Mouse (Mus musculus): ENCODE results near the gene Kcnh2.

Kcnh2 gene

GRCm38 (mm10) chr5:24374666-24375328 lies 23.4 kb upstream of the Kcnh2 start:
- DNase-seq, result no peak

GRCm38 (mm10) chr5:24374216-24374615 lies 22.8 kb upstream of the Kcnh2 start:
- no peak for DNase-seq

GRCm38 (mm10) chr5:24373807-24374206 lies 22.4 kb upstream of the Kcnh2 start:
- DNase-seq, result no peak

- no peak for DNase-seq
Measured at GRCm38 (mm10) chr5:24369767-24370166, 18.4 kb upstream of the Kcnh2 start.

- no peak for DNase-seq
Measured at GRCm38 (mm10) chr5:24366426-24366825, 15.0 kb upstream of the Kcnh2 start.

- DNase-seq, result no peak
Measured at GRCm38 (mm10) chr5:24365528-24365927, 14.1 kb upstream of the Kcnh2 start.

- DNase-seq, result no peak
Measured at GRCm38 (mm10) chr5:24364963-24365362, 13.6 kb upstream of the Kcnh2 start.

- DNase-seq, result no peak
Measured at GRCm38 (mm10) chr5:24364508-24364907, 13.1 kb upstream of the Kcnh2 start, which contains the start of gene Nos3. TSS of gene Nos3 (plus strand) at chr5:24364810.

- DNase-seq, result no peak
Measured at GRCm38 (mm10) chr5:24364061-24364460, 12.7 kb upstream of the Kcnh2 start.

GRCm38 (mm10) chr5:24363467-24363866 lies 12.1 kb upstream of the Kcnh2 start:
- no peak for DNase-seq

- peak; percentile 77 for DNase-seq
Measured at GRCm38 (mm10) chr5:24360792-24361454, 9.5 kb upstream of the Kcnh2 start.

GRCm38 (mm10) chr5:24357461-24357860 lies 6.1 kb upstream of the Kcnh2 start:
- no peak for DNase-seq

- DNase-seq, result no peak
Measured at GRCm38 (mm10) chr5:24356764-24357163, 5.4 kb upstream of the Kcnh2 start.

GRCm38 (mm10) chr5:24353327-24353726 lies 1.9 kb upstream of the Kcnh2 start:
- no peak for DNase-seq

- DNase-seq, result peak; percentile 66
Measured at GRCm38 (mm10) chr5:24352251-24352859, 951 bp upstream of the Kcnh2 start.

GRCm38 (mm10) chr5:24351701-24352171 lies 332 bp upstream of the Kcnh2 start:
- DNase-seq, result peak; percentile 88

- peak; percentile 64 for DNase-seq
Measured at GRCm38 (mm10) chr5:24350531-24351250, 713 bp downstream of the Kcnh2 start.

GRCm38 (mm10) chr5:24350073-24350472 lies 1.3 kb downstream of the Kcnh2 start:
- peak; percentile 53 for DNase-seq

GRCm38 (mm10) chr5:24348546-24348945 lies 2.9 kb downstream of the Kcnh2 start:
- DNase-seq, result peak; percentile 55

- peak; percentile 83 for DNase-seq
Measured at GRCm38 (mm10) chr5:24348128-24348527, 3.3 kb downstream of the Kcnh2 start.

GRCm38 (mm10) chr5:24347186-24347875 lies 4.1 kb downstream of the Kcnh2 start:
- DNase-seq, result no peak

GRCm38 (mm10) chr5:24346313-24346712 lies 5.1 kb downstream of the Kcnh2 start:
- no peak for DNase-seq

Data from cerebellum, adult 11-12 months (tissue).